Mouse (Mus musculus): Measurements from ENCODE around the gene Npnt. TPM values are rescaled to one million over a fixed set of nuclear protein-coding genes. Genes with fewer than 3 reads are reported as not detected.

Gene Npnt
- polyA plus RNA-seq (2017; shearing (Covaris generic)), result 0.31 TPM

GRCm38 (mm10) chr3:132949791-132950528 is at the start of gene Npnt:
Npnt (minus strand) TSS chr3:132950291.

Other genes starting within 250 kb of the Npnt start
- gene Ints12, start 141.5 kb upstream of the Npnt start, polyA plus RNA-seq (2017; shearing (Covaris generic)), result 16.5 TPM
- gene Gstcd, start 141.7 kb upstream of the Npnt start, polyA plus RNA-seq (2017; shearing (Covaris generic)), result 9.7 TPM

All from effector memory CD4-positive, alpha-beta T cell, adult 5 months (primary cell).